Mouse (Mus musculus) limb, embryonic 15.5 days (tissue): ENCODE measurements at regions not wholly inside any gene's neighbourhood (a gene's known extent, or its start where the extent isn't known, plus 50 kb on each side); places are given as distances from the start of the nearest gene placed in this dataset.
A peak's percentile ranks its signal among the peaks of the same experiment; 100 is the strongest.
"Not testable (repeated sequence)": the region's sequence is repeated elsewhere in the genome, so short reads cannot be mapped to it uniquely, and the experiment has no call there.

Experiments used
- ATAC-seq: fragments of 200-750 bp; cut with Nextera tagmentation; 2 replicates; pipeline ENCODE4 v1.8.0; 2017; ENCODE audit warnings: low read depth, moderate TSS enrichment; ENCODE audit not compliant: insufficient number of reproducible peaks, low FRiP score, low TSS enrichment
- H3K27ac ChIP-seq: fragments of 300-500 bp; sonication (generic); 2 replicates; pipeline ENCODE4 v1.5.1; 2015; ENCODE audit warnings: moderate library complexity, mild to moderate bottlenecking, inconsistent platforms
- H3K27me3 ChIP-seq: fragments of 300-500 bp; sonication (generic); 2 replicates; pipeline ENCODE4 v1.6.1; 2015; ENCODE audit warnings: inconsistent platforms
- H3K36me3 ChIP-seq: fragments of 300-500 bp; sonication (generic); 2 replicates; pipeline ENCODE4 v1.6.1; 2015; ENCODE audit warnings: inconsistent platforms
- H3K4me1 ChIP-seq: fragments of 300-500 bp; sonication (generic); 2 replicates; pipeline ENCODE4 v1.6.1; 2015; ENCODE audit warnings: inconsistent platforms
- H3K4me2 ChIP-seq: fragments of 300-500 bp; sonication (generic); 2 replicates; pipeline ENCODE4 v1.6.1; 2015; ENCODE audit warnings: mild to moderate bottlenecking, inconsistent platforms
- H3K4me3 ChIP-seq: fragments of 300-500 bp; sonication (generic); 2 replicates; pipeline ENCODE4 v1.5.1; 2015; ENCODE audit warnings: mild to moderate bottlenecking, inconsistent platforms
- H3K9ac ChIP-seq: fragments of 300-500 bp; sonication (generic); 2 replicates; pipeline ENCODE4 v1.6.1; 2015; ENCODE audit warnings: inconsistent platforms
- H3K9me3 ChIP-seq: fragments of 300-500 bp; sonication (generic); 2 replicates; pipeline ENCODE4 v1.6.1; 2016; ENCODE audit warnings: inconsistent platforms
- WGBS: fragments of 180-500 bp; shearing (Covaris S2); methylation state at CpG from one replicate; pipeline ENCODE4 v1.1.7; 2015; 5-methylcytosine and 5-hydroxymethylcytosine counted together

DNA sequence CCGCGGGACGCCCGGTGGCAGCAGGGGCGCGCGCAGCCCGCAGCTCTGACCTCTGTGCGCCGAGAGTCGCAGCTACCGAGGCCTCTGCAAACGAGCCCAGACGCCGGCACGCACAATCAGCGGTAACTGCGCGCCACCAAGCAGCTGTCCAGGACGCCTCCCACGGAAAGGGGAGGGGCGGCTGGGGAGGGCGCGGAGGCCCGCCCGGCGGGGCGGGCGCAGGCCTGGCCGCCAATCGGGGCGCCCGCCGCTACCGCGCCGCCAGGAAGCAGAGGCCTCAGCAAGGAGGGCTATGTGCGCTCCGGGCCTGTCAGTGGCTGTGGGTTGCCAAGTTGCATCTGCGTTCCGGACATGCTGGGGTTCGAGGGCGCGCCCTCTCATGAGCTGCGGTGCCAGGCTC lies 613.3 kb upstream of the Ywhaq start:
- ATAC-seq, H3K4me1 ChIP-seq, H3K9ac ChIP-seq, H3K27me3 ChIP-seq, H3K36me3 ChIP-seq, H3K27ac ChIP-seq, H3K9me3 ChIP-seq: not testable (repeated sequence)
- H3K4me2 ChIP-seq, result peak overlapping the region; percentile 39
- WGBS, result 3% methylated on average over 36 of the region's 45 CpGs
- H3K4me3 ChIP-seq, result peak overlapping the region; percentile 30

DNA sequence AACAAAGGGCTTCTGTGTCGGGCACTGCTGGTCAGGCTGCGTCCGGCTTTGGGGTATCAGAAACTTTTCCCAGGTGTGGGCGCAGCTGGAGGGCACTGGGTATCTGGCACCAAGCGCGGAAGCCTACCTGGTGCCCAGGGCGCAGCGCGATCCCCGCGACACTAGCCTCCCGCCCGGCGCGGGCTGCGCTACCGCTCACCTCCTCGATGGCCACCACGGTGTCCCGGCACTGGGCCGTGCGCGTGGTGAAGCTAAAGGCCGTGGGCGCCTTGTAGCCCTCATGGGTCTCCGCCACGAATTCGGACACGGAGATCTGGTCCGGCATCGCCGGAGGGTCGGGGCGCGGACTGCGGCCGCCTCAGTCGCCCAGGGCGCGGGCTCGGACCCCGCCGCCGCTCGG lies 612.8 kb upstream of the Ywhaq start:
- H3K27ac ChIP-seq, H3K9ac ChIP-seq, ATAC-seq, H3K36me3 ChIP-seq, H3K4me1 ChIP-seq, H3K27me3 ChIP-seq, H3K9me3 ChIP-seq: not testable (repeated sequence)
- WGBS, result 6% methylated on average over 45 of the region's 45 CpGs
- peak overlapping the region; percentile 39 for H3K4me2 ChIP-seq
- H3K4me3 ChIP-seq, result peak overlapping the region; percentile 30
